Mouse (Mus musculus) frontal cortex, adult 2 months (tissue): ENCODE results near the gene Cbx8. TPM values are rescaled to one million over a fixed set of nuclear protein-coding genes. Genes with fewer than 3 reads are reported as not detected.
A peak's percentile ranks its signal among the peaks of the same experiment; 100 is the strongest.

Experiments used
- DNase-seq, 2 experiments: peaks; one replicate each; pipeline ENCODE4 v3.0.0; 2022; ENCODE audit warnings: low spot score in 1 of 2; ENCODE audit errors: extremely low spot score in 1 of 2
- polyA plus RNA-seq: library from polyadenylated mRNA; depleted of rRNA; stranded (reverse); fragments of >200 nt; gene quantifications from 2 replicates; pipeline ENCODE4 v1.2.3, GENCODE M21; 2012; rRNA removed

Gene Cbx8
- polyA plus RNA-seq, 1 experiment: 7.6 TPM

- DNase-seq: peak in 1 of 2 experiments; percentile 34
These were observed 41.4 kb downstream of the Cbx8 start for GRCm38 (mm10) chr11:118999361-118999804.

GRCm38 (mm10) chr11:118998540-118999265 is 42.1 kb downstream of the Cbx8 start:
- DNase-seq: peak; percentile 65 to 93

GRCm38 (mm10) chr11:118997182-118997581 is 43.6 kb downstream of the Cbx8 start:
- no peak for DNase-seq

GRCm38 (mm10) chr11:118995448-118995847 is 45.3 kb downstream of the Cbx8 start:
- DNase-seq: no peak

GRCm38 (mm10) chr11:118992781-118993180 is 48.0 kb downstream of the Cbx8 start:
- peak in 1 of 2 experiments; percentile 30 for DNase-seq

GRCm38 (mm10) chr11:118987999-118988398 is 52.8 kb downstream of the Cbx8 start, which contains the start of gene Enpp7:
Enpp7 (plus strand) TSS chr11:118988188.
- no peak for DNase-seq

Other genes starting within 250 kb of the Cbx8 start
- 108 and 125 TPM in 2 replicates for gene Rbfox3, start 129.4 kb downstream of the Cbx8 start, polyA plus RNA-seq
- 0.08 and 0.10 TPM in 2 replicates for gene Enpp7, start 52.8 kb downstream of the Cbx8 start, polyA plus RNA-seq
- 2.8 and 3.3 TPM in 2 replicates for gene Cbx2, start 18.0 kb downstream of the Cbx8 start, polyA plus RNA-seq
- gene Cbx4, start 45.3 kb upstream of the Cbx8 start, polyA plus RNA-seq: 45.4 and 46.4 TPM in 2 replicates
- 17.9 and 20.6 TPM in 2 replicates for gene Tbc1d16, start 187.5 kb upstream of the Cbx8 start, polyA plus RNA-seq
- 1.7 and 1.9 TPM in 2 replicates for gene Ccdc40, start 187.6 kb upstream of the Cbx8 start, polyA plus RNA-seq
- 182 and 207 TPM in 2 replicates for gene Gaa, start 226.9 kb upstream of the Cbx8 start, polyA plus RNA-seq